Mouse (Mus musculus): ENCODE measurements around the gene Lcn9. TPM values are rescaled to one million over a fixed set of nuclear protein-coding genes. Genes with fewer than 3 reads are reported as not detected.

The Lcn9 gene
- polyA plus RNA-seq (2015; fragmentation: Nextera tagmentation; extraction: Ambion mirVana), result not detected in 2 replicates

DNA sequence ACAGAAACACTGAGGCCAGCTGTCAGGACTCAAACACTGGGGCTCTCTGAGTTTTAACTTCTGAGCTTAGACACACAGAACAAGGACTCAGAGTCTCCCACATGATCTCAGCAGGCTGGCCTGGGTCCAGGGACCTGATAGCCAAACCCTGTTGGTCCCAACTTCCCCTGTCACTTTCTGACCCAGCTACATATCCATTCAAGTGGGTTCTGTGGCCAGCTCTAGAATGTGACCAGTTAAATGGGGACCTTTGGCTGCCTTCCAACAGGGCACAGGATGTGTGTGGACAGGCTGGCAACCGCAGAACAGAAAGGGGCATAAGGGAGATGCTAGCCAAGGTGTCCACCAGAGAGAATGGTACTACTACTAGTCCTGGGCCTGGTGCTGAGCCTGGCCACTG lies at the start of gene Lcn9:
Gene Lcn9, plus strand, starts transcription at position 348 of the 400 bp plus-strand sequence.

DNA sequence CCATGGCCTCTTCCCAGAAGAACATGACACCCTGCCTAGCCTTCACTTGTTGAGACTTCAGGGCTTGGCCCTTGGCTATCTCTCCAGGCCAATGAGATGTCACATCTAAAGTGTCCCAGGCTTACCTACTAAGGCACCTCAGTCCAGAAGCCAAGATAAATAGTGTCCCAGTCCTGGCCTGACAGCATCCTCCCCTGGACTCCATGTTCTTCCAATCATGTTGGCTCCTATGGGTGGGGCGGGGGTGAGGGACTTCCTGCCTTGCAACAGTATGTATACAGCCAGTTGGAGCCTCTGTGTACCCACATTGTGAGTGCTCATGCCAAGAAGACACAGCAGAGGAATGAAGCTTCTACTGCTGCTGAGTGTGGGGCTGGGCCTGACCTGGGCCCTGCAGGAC lies 46.2 kb upstream of the Lcn9 start, which contains the start of gene Lcn11:
Gene Lcn11, plus strand, starts transcription at position 301 of the 400 bp plus-strand sequence.

DNA sequence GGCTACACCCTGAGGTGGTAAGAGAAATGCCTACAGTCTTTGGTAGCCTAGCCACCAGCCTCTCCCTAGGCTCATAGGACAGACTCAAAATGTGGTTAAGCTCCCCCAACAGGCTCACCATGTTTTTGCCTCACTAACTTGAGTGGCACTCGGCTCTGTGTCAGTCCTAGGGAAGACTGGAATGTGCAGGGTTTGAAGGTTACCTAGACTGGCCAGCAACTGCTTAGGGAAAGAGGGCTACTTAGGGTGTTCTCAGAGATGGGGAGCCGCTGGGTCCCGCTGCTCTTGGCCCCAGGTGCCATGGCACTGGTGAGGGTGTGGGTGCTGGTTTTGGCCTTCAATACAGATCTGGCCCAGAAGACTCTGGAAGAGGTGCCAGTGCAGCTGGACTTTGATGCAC lies 41.0 kb upstream of the Lcn9 start, which contains the start of gene Gm13539:
Gene Gm13539, plus strand, starts transcription at position 301 of the 400 bp plus-strand sequence.

DNA sequence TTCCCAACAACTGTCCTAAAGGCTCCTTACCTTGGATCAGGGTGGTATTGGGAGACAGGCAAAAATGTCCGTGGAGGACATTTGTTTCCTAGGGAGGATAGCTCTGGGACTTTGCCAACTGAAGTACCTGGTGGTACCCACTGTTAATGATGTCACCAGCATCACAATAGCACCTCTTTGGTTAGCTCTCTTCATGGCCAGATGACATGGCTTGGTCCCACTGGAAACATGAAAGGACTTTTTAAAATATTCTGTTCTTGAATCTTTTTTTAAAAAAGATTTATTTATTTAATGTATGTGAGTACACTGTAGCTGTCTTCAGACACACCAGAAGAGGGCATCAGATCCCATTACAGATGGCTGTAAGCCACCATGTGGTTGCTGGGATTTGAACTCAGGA lies 7.2 kb upstream of the Lcn9 start, which contains the start of gene Glt6d1:
Gene Glt6d1, minus strand, starts transcription at position 101 of the 400 bp plus-strand sequence.

DNA sequence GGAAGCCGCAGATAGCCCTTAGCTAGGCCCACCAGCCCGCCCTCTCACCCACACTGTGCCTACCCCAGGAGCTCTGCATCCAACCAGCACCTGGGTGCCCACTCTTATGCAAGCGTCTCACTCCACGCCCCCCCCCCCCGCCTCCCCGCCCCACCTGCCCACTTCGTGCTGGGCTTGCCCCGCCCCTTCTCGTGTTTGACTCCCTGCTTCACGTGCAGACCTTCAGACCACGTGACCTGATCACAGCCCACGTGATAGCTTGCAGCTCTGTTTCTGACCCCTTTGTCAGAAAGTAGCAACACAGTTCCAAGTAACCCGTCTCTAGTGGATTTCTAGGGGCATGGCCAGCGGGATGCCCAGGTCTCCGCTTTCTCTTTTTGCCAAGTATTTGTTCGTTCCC lies 24.3 kb downstream of the Lcn9 start, which contains the start of gene Sohlh1:
Gene Sohlh1, minus strand, starts transcription at position 23 of the 400 bp plus-strand sequence.

DNA sequence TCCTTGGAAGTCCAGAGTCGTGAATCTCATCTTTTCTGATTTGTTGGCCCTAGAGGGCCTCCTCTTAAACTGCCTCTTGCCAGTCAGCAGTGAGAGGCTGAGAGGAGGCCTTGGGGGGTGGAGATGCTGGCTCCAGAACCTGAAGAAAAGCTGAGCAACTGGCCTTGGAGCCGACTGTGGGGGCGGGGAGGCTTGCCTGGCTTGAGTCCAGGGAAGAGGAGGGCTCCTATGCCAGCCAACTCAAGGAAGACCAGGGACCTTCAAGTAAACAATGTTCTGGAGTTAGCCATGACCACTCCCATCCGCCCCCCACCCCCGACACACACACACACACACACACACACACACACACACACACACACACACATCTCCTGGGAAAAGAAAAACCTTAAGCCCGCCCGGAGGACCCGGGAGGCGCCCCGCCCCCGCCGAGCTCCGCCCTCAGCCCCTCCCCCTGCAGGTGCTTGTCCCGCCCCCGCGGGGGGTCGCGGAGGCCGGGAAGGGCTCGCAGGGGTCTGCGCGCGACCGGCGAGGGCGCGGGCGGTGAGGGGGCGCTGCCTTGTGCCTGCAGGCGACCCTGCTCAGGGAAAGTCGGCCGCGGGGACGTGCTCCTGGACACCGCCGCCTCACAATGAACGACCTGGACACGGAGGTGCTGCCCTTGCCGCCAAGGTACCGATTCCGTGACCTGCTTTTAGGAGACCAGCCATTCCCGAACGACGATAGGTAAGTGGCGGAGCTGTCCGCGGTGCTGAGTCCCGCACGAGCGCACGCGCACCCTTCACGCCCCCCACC lies 40.6 kb downstream of the Lcn9 start, which contains the start of gene Kcnt1:
Gene Kcnt1, plus strand, starts transcription at position 398 of the 795 bp plus-strand sequence.

Other genes with a start within 250 kb of the Lcn9 start
- 0.45 and 0.50 TPM in 2 replicates for gene Mamdc4, start 248.3 kb upstream of the Lcn9 start, polyA plus RNA-seq (2015; fragmentation: Nextera tagmentation; extraction: Ambion mirVana)
- 93.0 and 102 TPM in 2 replicates for gene Phpt1, start 247.9 kb upstream of the Lcn9 start, polyA plus RNA-seq (2015; fragmentation: Nextera tagmentation; extraction: Ambion mirVana)
- 0.18 TPM in 1 of 2 replicates, not detected in the other for gene Ajm1, start 241.4 kb upstream of the Lcn9 start, polyA plus RNA-seq (2015; fragmentation: Nextera tagmentation; extraction: Ambion mirVana)
- gene Rabl6, start 214.6 kb upstream of the Lcn9 start, polyA plus RNA-seq (2015; fragmentation: Nextera tagmentation; extraction: Ambion mirVana), result 37.7 TPM in 2 replicates
- 0.35 and 0.42 TPM in 2 replicates for gene Ccdc183, start 205.5 kb upstream of the Lcn9 start, polyA plus RNA-seq (2015; fragmentation: Nextera tagmentation; extraction: Ambion mirVana)
- gene Tmem141, start 201.1 kb upstream of the Lcn9 start, polyA plus RNA-seq (2015; fragmentation: Nextera tagmentation; extraction: Ambion mirVana), result 22.0 and 25.0 TPM in 2 replicates
- gene Fcna, start 195.1 kb upstream of the Lcn9 start, polyA plus RNA-seq (2015; fragmentation: Nextera tagmentation; extraction: Ambion mirVana), result 12.6 and 21.8 TPM in 2 replicates
- not detected in 2 replicates for gene Lcn8, start 170.0 kb upstream of the Lcn9 start, polyA plus RNA-seq (2015; fragmentation: Nextera tagmentation; extraction: Ambion mirVana)
- gene Lcn5, start 165.2 kb upstream of the Lcn9 start, polyA plus RNA-seq (2015; fragmentation: Nextera tagmentation; extraction: Ambion mirVana), result not detected in 2 replicates
- not detected in 2 replicates for gene Lcn6, start 146.4 kb upstream of the Lcn9 start, polyA plus RNA-seq (2015; fragmentation: Nextera tagmentation; extraction: Ambion mirVana)
- not detected in 2 replicates for gene Lcn10, start 140.4 kb upstream of the Lcn9 start, polyA plus RNA-seq (2015; fragmentation: Nextera tagmentation; extraction: Ambion mirVana)
- gene Obp2a, start 123.1 kb upstream of the Lcn9 start, polyA plus RNA-seq (2015; fragmentation: Nextera tagmentation; extraction: Ambion mirVana), result not detected in 2 replicates
- gene Bmyc, start 116.4 kb upstream of the Lcn9 start, polyA plus RNA-seq (2015; fragmentation: Nextera tagmentation; extraction: Ambion mirVana), result 41.4 and 46.9 TPM in 2 replicates
- gene Obp2b, start 86.1 kb upstream of the Lcn9 start, polyA plus RNA-seq (2015; fragmentation: Nextera tagmentation; extraction: Ambion mirVana), result not detected in 2 replicates
- gene Lcn3, start 57.6 kb upstream of the Lcn9 start, polyA plus RNA-seq (2015; fragmentation: Nextera tagmentation; extraction: Ambion mirVana), result not detected in 2 replicates
- not detected in 2 replicates for gene Lcn11, start 46.1 kb upstream of the Lcn9 start, polyA plus RNA-seq (2015; fragmentation: Nextera tagmentation; extraction: Ambion mirVana)
- not detected in 2 replicates for gene Gm13539, start 40.9 kb upstream of the Lcn9 start, polyA plus RNA-seq (2015; fragmentation: Nextera tagmentation; extraction: Ambion mirVana)
- gene Glt6d1, start 7.3 kb upstream of the Lcn9 start, polyA plus RNA-seq (2015; fragmentation: Nextera tagmentation; extraction: Ambion mirVana), result not detected in 2 replicates
- not detected in 2 replicates for gene Sohlh1, start 24.1 kb downstream of the Lcn9 start, polyA plus RNA-seq (2015; fragmentation: Nextera tagmentation; extraction: Ambion mirVana)
- gene Kcnt1, start 40.6 kb downstream of the Lcn9 start, polyA plus RNA-seq (2015; fragmentation: Nextera tagmentation; extraction: Ambion mirVana), result 0.26 and 0.45 TPM in 2 replicates
- gene Camsap1, start 160.1 kb downstream of the Lcn9 start, polyA plus RNA-seq (2015; fragmentation: Nextera tagmentation; extraction: Ambion mirVana), result 7.5 and 8.7 TPM in 2 replicates
- gene Ubac1, start 198.6 kb downstream of the Lcn9 start, polyA plus RNA-seq (2015; fragmentation: Nextera tagmentation; extraction: Ambion mirVana), result 288 and 302 TPM in 2 replicates